Mouse (Mus musculus): ENCODE measurements around the gene Grik4. TPM values are rescaled to one million over a fixed set of nuclear protein-coding genes. Genes with fewer than 3 reads are reported as not detected.

Grik4 gene
- polyA plus RNA-seq, 1 experiment: not detected

DNA sequence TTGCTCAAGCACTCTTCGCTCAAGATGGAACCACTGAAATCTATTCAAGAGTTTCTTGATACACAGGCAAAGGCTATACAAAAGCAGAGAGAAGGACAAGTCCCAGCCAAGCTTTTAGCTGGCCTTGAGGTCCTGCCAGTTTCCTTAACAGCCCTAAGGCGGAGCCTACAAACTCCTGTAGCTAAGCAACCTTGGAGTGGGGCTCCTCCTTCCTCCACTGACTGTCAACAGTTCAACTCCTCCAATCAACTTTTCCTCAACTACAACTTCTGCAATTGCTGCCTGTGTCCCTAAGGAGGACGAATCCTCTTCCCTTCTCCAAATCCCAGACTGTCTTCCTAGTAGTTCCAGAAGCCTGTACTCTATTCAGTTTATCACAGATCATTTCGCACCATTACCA lies 473.1 kb downstream of the Grik4 start:
- TF ChIP-seq CTCF (IDR thresholded peaks at IDR 0.05; ENCODE audit: insufficient read depth, low read depth, low read length) (no peak), POLR2A (IDR thresholded peaks at IDR 0.05; ENCODE audit: insufficient read depth, low read depth, low read length) (no peak)
- H3K27ac ChIP-seq (ENCODE audit: insufficient read depth, low read depth, low read length): no peak overlapping the region

DNA sequence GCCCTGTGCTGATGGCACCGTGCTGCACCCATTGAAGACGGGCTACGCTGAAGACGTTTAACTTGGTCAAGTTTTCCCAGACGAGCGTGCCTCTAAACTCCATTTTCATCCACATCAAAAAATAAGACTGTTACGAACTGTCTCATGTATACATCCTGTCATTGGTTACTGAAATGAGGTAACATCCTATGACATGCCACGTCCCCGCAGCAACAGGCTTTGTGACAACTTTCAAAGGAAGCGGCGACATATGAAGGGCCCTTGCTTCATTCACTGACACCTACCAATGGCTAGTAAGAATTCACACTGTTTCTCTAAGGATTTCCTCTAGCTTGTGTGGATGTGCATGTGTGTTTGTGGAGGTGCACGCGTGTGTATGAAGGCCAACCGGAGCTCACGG lies 475.0 kb downstream of the Grik4 start:
- Histone ChIP-seq H3K27ac (ENCODE audit: insufficient read depth, low read depth, low read length) (no peak overlapping the region), H3K4me3 (ENCODE audit: insufficient read depth, low read depth, low read length) (no peak overlapping the region), H3K4me1 (ENCODE audit: control insufficient read depth, insufficient read depth, low read length) (peaks cover 21% of the 10 kb centered on the region)
- TF ChIP-seq CTCF (IDR thresholded peaks at IDR 0.05; ENCODE audit: insufficient read depth, low read depth, low read length): no peak
- WGBS: 89% methylated on average over 15 of the region's 15 CpGs

More for the DNA sequence above, 473.1 kb downstream of the Grik4 start:
- Histone ChIP-seq H3K4me1 (ENCODE audit: control insufficient read depth, insufficient read depth, low read length) (peaks cover 18% of the 10 kb centered on the region), H3K4me3 (ENCODE audit: insufficient read depth, low read depth, low read length) (peak overlapping the region; percentile 78)
- WGBS: 27% methylated on average over 4 of the region's 4 CpGs

- no peak overlapping the region for H3K4me3 ChIP-seq (ENCODE audit: insufficient read depth, low read depth, low read length)
- no peak for TF ChIP-seq CTCF (IDR thresholded peaks at IDR 0.05; ENCODE audit: insufficient read depth, low read depth, low read length)
- no peak for TF ChIP-seq POLR2A (IDR thresholded peaks at IDR 0.05; ENCODE audit: insufficient read depth, low read depth, low read length)
- peaks cover 26% of the 10 kb centered on the region for H3K4me1 ChIP-seq (ENCODE audit: control insufficient read depth, insufficient read depth, low read length)
- 92% methylated on average over 5 of the region's 5 CpGs for WGBS
- H3K27ac ChIP-seq (ENCODE audit: insufficient read depth, low read depth, low read length): no peak overlapping the region
Observed at GRCm38 (mm10) chr9:42468360-42468759, 475.9 kb downstream of the Grik4 start.

Other genes with a start within 250 kb of the Grik4 start
- gene Arhgef12, start 162.7 kb upstream of the Grik4 start, polyA plus RNA-seq (2012; ENCODE audit: insufficient read depth, insufficient read length, low replicate concordance, missing spikeins): 42.4 TPM in 1 of 2 replicates, not detected in the other
- not detected in 2 replicates for gene Tmem136, start 172.1 kb upstream of the Grik4 start, polyA plus RNA-seq (2012; ENCODE audit: insufficient read depth, insufficient read length, low replicate concordance, missing spikeins)

Measured in olfactory bulb, adult 2 months (tissue).